Mouse (Mus musculus): Measurements from ENCODE around the gene Olfr420. TPM values are rescaled to one million over a fixed set of nuclear protein-coding genes. Genes with fewer than 3 reads are reported as not detected.

Olfr420 gene
- polyA plus RNA-seq, 2 experiments: 0.30 TPM; not detected in 1

DNA sequence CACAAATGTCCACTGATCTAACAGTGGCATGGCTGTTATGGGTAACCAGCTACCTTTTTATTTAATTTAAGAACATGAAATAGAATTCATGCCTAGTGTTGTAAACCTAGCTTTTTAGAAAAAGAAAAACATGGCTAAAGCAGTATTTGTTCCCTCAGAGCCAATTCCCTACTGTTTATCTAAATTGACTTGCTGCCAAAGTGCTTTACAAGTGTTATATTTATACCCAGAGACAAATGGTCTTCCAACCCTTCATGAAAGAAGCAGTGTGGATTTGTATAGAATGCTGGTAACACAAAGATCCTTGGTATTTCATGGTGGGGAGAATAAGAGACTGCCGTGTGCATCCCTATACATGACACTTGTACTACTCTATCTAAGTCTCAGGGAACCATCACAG is 8.7 kb upstream of the Olfr420 start:
- DNase-seq (ENCODE audit: low read depth in 3 of 3, low spot score in 3 of 3) (no peak), ATAC-seq (ENCODE audit: insufficient read depth) (peak; percentile 22; the same call in 1 of the 2 replicates)
- no peak overlapping the region for H3K9ac ChIP-seq (replicated peaks)
- 73% methylated on average over 1 of the region's 1 CpGs for WGBS (ENCODE audit: insufficient replicate concordance)
- no peak overlapping the region for H3K4me2 ChIP-seq (ENCODE audit: low read depth)
- no peaks in the 10 kb centered on the region; the same call in 1 of the 2 replicates for H3K27me3 ChIP-seq (ENCODE audit: control insufficient read depth, insufficient read depth, low read length)
- H3K4me3 ChIP-seq (ENCODE audit: insufficient read depth in 1 of 2, low read depth in 2 of 2, low read length in 2 of 2): no peak overlapping the region
- H3K27ac ChIP-seq: no peak overlapping the region
- TF ChIP-seq CTCF (IDR thresholded peaks at IDR 0.05; ENCODE audit: low read depth): no peak
- TF ChIP-seq EP300 (IDR thresholded peaks at IDR 0.05; ENCODE audit: low read depth): no peak
- no peaks in the 10 kb centered on the region for H3K9me3 ChIP-seq (ENCODE audit: control insufficient read depth, low read length)
- no peaks in the 10 kb centered on the region for H3K4me1 ChIP-seq (replicated peaks; ENCODE audit: control insufficient read depth in 2 of 2, insufficient read depth in 2 of 2, low read length in 1 of 2)
- H3K36me3 ChIP-seq (replicated peaks; ENCODE audit: control insufficient read depth, insufficient read depth, low read depth): no peaks in the 10 kb centered on the region

DNA sequence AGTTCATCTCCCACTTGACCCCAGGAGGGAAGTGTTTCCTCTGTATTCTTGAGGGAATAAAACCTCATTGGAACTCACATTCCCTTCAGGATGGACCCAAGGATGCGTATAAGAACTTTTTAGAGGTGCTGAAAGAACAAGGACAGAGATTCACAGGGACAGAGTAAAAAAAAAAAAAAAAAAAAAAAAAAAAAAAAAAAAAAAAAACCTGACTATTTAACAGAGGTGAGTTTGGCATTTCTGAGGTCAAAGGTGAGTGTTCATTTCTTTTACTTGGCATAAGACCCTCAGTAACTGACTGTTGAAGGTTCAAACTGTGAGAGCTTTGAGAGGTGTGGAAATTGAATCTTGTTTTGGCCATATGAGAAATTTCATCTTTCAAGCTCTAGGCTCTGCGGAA is 6.1 kb upstream of the Olfr420 start:
- no peaks in the 10 kb centered on the region for H3K36me3 ChIP-seq (replicated peaks; ENCODE audit: control insufficient read depth, insufficient read depth, low read depth)
- WGBS (ENCODE audit: insufficient replicate concordance): 75% methylated on average over 2 of the region's 2 CpGs
- H3K4me2 ChIP-seq (ENCODE audit: low read depth): no peak overlapping the region
- no peak overlapping the region for H3K27ac ChIP-seq
- TF ChIP-seq CTCF (IDR thresholded peaks at IDR 0.05; ENCODE audit: low read depth) (no peak), EP300 (IDR thresholded peaks at IDR 0.05; ENCODE audit: low read depth) (no peak)
- no peak for ATAC-seq (ENCODE audit: insufficient read depth)
- H3K4me1 ChIP-seq (replicated peaks; ENCODE audit: control insufficient read depth in 2 of 2, insufficient read depth in 2 of 2, low read length in 1 of 2): no peaks in the 10 kb centered on the region
- H3K9ac ChIP-seq (replicated peaks): no peak overlapping the region
- H3K9me3 ChIP-seq (ENCODE audit: control insufficient read depth, low read length): no peaks in the 10 kb centered on the region
- H3K27me3 ChIP-seq (ENCODE audit: control insufficient read depth, insufficient read depth, low read length): no peaks in the 10 kb centered on the region
- no peak overlapping the region for H3K4me3 ChIP-seq (ENCODE audit: insufficient read depth in 1 of 2, low read depth in 2 of 2, low read length in 2 of 2)
- DNase-seq (ENCODE audit: low read depth in 3 of 3, low spot score in 3 of 3): no peak

GRCm38 (mm10) chr1:174157622-174158021 is 2.2 kb downstream of the Olfr420 start:
- Histone ChIP-seq H3K4me2 (ENCODE audit: low read depth) (no peak overlapping the region), H3K27me3 (ENCODE audit: control insufficient read depth, insufficient read depth, low read length) (no peaks in the 10 kb centered on the region), H3K4me1 (replicated peaks; ENCODE audit: control insufficient read depth in 2 of 2, insufficient read depth in 2 of 2, low read length in 1 of 2) (peaks cover 0 to 7% of the 10 kb centered on the region in 2 experiments; a peak in 2 of 4 replicates), H3K4me3 (ENCODE audit: insufficient read depth in 1 of 2, low read depth in 2 of 2, low read length in 2 of 2) (no peak overlapping the region), H3K9ac (replicated peaks) (no peak overlapping the region), H3K27ac (no peak overlapping the region), H3K9me3 (ENCODE audit: control insufficient read depth, low read length) (no peaks in the 10 kb centered on the region), H3K36me3 (replicated peaks; ENCODE audit: control insufficient read depth, insufficient read depth, low read depth) (no peaks in the 10 kb centered on the region)
- TF ChIP-seq EP300 (IDR thresholded peaks at IDR 0.05; ENCODE audit: low read depth): peak; percentile 22; the same call in 1 of the 2 replicates
- no peak for TF ChIP-seq CTCF (IDR thresholded peaks at IDR 0.05; ENCODE audit: low read depth)
- 36% methylated on average over 3 of the region's 3 CpGs for WGBS (ENCODE audit: insufficient replicate concordance)
- DNase-seq (ENCODE audit: low read depth in 3 of 3, low spot score in 3 of 3) (no peak), ATAC-seq (ENCODE audit: insufficient read depth) (no peak)

GRCm38 (mm10) chr1:174158512-174158911 is 3.1 kb downstream of the Olfr420 start:
- no peak for TF ChIP-seq EP300 (IDR thresholded peaks at IDR 0.05; ENCODE audit: low read depth)
- TF ChIP-seq CTCF (IDR thresholded peaks at IDR 0.05; ENCODE audit: low read depth): no peak
- no peak for ATAC-seq (ENCODE audit: insufficient read depth)
- WGBS (ENCODE audit: insufficient replicate concordance): 58% methylated on average over 1 of the region's 1 CpGs
- Histone ChIP-seq H3K9ac (replicated peaks) (no peak overlapping the region), H3K27me3 (ENCODE audit: control insufficient read depth, insufficient read depth, low read length) (no peaks in the 10 kb centered on the region), H3K27ac (no peak overlapping the region), H3K4me3 (ENCODE audit: insufficient read depth in 1 of 2, low read depth in 2 of 2, low read length in 2 of 2) (no peak overlapping the region), H3K9me3 (ENCODE audit: control insufficient read depth, low read length) (no peaks in the 10 kb centered on the region), H3K4me2 (ENCODE audit: low read depth) (no peak overlapping the region), H3K4me1 (replicated peaks; ENCODE audit: control insufficient read depth in 2 of 2, insufficient read depth in 2 of 2, low read length in 1 of 2) (peaks cover 0 to 7% of the 10 kb centered on the region in 2 experiments; a peak in 2 of 4 replicates), H3K36me3 (replicated peaks; ENCODE audit: control insufficient read depth, insufficient read depth, low read depth) (no peaks in the 10 kb centered on the region)
- no peak for DNase-seq (ENCODE audit: low read depth in 3 of 3, low spot score in 3 of 3)

DNA sequence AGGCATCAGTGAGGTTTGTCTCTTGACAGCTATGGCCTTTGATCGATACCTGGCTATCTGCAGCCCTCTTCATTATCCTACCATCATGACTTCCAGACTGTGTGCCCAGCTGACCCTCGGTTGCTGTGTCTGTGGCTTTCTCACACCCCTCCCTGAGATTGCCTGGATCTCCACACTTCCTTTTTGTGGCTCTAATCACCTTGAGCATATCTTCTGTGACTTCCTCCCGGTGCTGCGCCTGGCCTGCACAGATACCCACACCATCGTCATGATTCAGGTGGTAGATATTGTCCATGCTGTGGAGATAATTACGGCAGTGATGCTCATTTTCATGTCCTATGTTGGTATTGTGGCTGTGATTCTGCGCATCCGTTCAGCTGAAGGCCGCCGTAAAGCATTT is 3.7 kb downstream of the Olfr420 start:
- DNase-seq (ENCODE audit: low read depth in 3 of 3, low spot score in 3 of 3) (no peak), ATAC-seq (ENCODE audit: insufficient read depth) (peak; percentile 52)
- Histone ChIP-seq H3K9me3 (ENCODE audit: control insufficient read depth, low read length) (no peaks in the 10 kb centered on the region), H3K36me3 (replicated peaks; ENCODE audit: control insufficient read depth, insufficient read depth, low read depth) (no peaks in the 10 kb centered on the region), H3K4me2 (ENCODE audit: low read depth) (no peak overlapping the region), H3K9ac (replicated peaks) (no peak overlapping the region), H3K27ac (no peak overlapping the region), H3K4me3 (ENCODE audit: insufficient read depth in 1 of 2, low read depth in 2 of 2, low read length in 2 of 2) (no peak overlapping the region), H3K27me3 (ENCODE audit: control insufficient read depth, insufficient read depth, low read length) (no peaks in the 10 kb centered on the region), H3K4me1 (replicated peaks; ENCODE audit: control insufficient read depth in 2 of 2, insufficient read depth in 2 of 2, low read length in 1 of 2) (peaks cover 0 to 7% of the 10 kb centered on the region in 2 experiments; a peak in 2 of 4 replicates)
- no peak for TF ChIP-seq EP300 (IDR thresholded peaks at IDR 0.05; ENCODE audit: low read depth)
- TF ChIP-seq CTCF (IDR thresholded peaks at IDR 0.05; ENCODE audit: low read depth): no peak
- WGBS (ENCODE audit: insufficient replicate concordance): 32% methylated on average over 10 of the region's 10 CpGs
